Mouse (Mus musculus) hindbrain, embryonic 14.5 days (tissue): ENCODE measurements around the gene Dnaaf2. TPM values are rescaled to one million over a fixed set of nuclear protein-coding genes. Genes with fewer than 3 reads are reported as not detected.

Source experiments
- ATAC-seq: fragments of 200-750 bp; cut with Nextera tagmentation; 2 replicates; pipeline ENCODE4 v1.8.0; 2017; ENCODE audit warnings: moderate number of reproducible peaks, mild to moderate bottlenecking, moderate TSS enrichment, moderate library complexity; ENCODE audit not compliant: low FRiP score
- DNase-seq: peaks from one replicate; pipeline ENCODE4 v3.0.0-alpha.2; 2015; ENCODE audit warnings: low spot score
- H3K27ac ChIP-seq: fragments of 300-500 bp; sonication (generic); 2 replicates; pipeline ENCODE4 v1.5.1; 2014; ENCODE audit warnings: mild to moderate bottlenecking, moderate library complexity
- H3K27me3 ChIP-seq: fragments of 300-500 bp; sonication (generic); 2 replicates; pipeline ENCODE4 v1.6.1; 2014; ENCODE audit warnings: mild to moderate bottlenecking, low read length, mixed read lengths; ENCODE audit not compliant: control insufficient read depth, insufficient read depth
- H3K36me3 ChIP-seq: fragments of 300-500 bp; sonication (generic); replicated peaks from 2 replicates; pipeline ENCODE4 v1.6.1; 2014; ENCODE audit not compliant: control insufficient read depth, insufficient read depth
- H3K4me1 ChIP-seq: fragments of 300-500 bp; sonication (generic); replicated peaks from 2 replicates; pipeline ENCODE4 v1.6.1; 2014; ENCODE audit warnings: antibody characterized with exemption, low read length, mixed read lengths; ENCODE audit not compliant: control insufficient read depth, insufficient read depth
- H3K4me2 ChIP-seq: fragments of 300-500 bp; sonication (generic); replicated peaks from 2 replicates; pipeline ENCODE4 v1.6.1; 2014; ENCODE audit warnings: mild to moderate bottlenecking, moderate library complexity
- H3K4me3 ChIP-seq: fragments of 300-500 bp; sonication (generic); replicated peaks from 2 replicates; pipeline ENCODE4 v1.5.1; 2014; ENCODE audit warnings: mild to moderate bottlenecking, low read length
- H3K9ac ChIP-seq: fragments of 300-500 bp; sonication (generic); 2 replicates; pipeline ENCODE4 v1.6.1; 2014
- H3K9me3 ChIP-seq: fragments of 300-500 bp; sonication (generic); 2 replicates; pipeline ENCODE4 v1.6.1; 2016; ENCODE audit warnings: low read length; ENCODE audit not compliant: control insufficient read depth
- WGBS: fragments of 180-500 bp; shearing (Covaris S2); extraction: QIAGEN DNeasy Blood & Tissue Kit; methylation state at CpG from one replicate; pipeline ENCODE4 v1.1.7; 2014; 5-methylcytosine and 5-hydroxymethylcytosine counted together
- polyA plus RNA-seq: library from polyadenylated mRNA; unstranded; fragments of >200 nt; fragmentation: Nextera tagmentation; extraction: Ambion mirVana; gene quantifications from 2 replicates; pipeline ENCODE4 v1.2.1, GENCODE M21; 2014

The Dnaaf2 gene
- 5.7 and 7.0 TPM in 2 replicates for polyA plus RNA-seq

- under 1% methylated on average over 18 of the region's 18 CpGs for WGBS
These were observed at the start of gene Dnaaf2 for GRCm38 (mm10) chr12:69198164-69198535. Dnaaf2 (minus strand) TSS chr12:69198429.

GRCm38 (mm10) chr12:69241771-69242431, 43.7 kb upstream of the Dnaaf2 start:
- Histone ChIP-seq H3K36me3 (no peaks in the 10 kb centered on the region), H3K4me3 (peak overlapping the region; percentile 83), H3K9me3 (no peaks in the 10 kb centered on the region), H3K4me1 (no peaks in the 10 kb centered on the region), H3K27ac (peak overlapping the region; percentile 78), H3K4me2 (peak overlapping the region; percentile 65), H3K27me3 (no peaks in the 10 kb centered on the region), H3K9ac (peak overlapping the region; percentile 84)
- under 1% methylated on average over 52 of the region's 64 CpGs for WGBS
- peak; percentile 73 for DNase-seq
- ATAC-seq, result peak; percentile 95

More at GRCm38 (mm10) chr12:69198164-69198535, at the start of gene Dnaaf2:
- Histone ChIP-seq H3K9ac (peak within 1 kb of the TSS; percentile 92), H3K27ac (peak within 1 kb of the TSS; percentile 95), H3K4me1 (peaks cover 22% of the 10 kb centered on the region), H3K4me3 (peak within 1 kb of the TSS; percentile 98), H3K36me3 (peaks cover 8% of the 10 kb centered on the region), H3K9me3 (no peaks in the 10 kb centered on the region), H3K4me2 (peak within 1 kb of the TSS; percentile 94), H3K27me3 (no peaks in the 10 kb centered on the region)
- peak; percentile 51 for ATAC-seq
- peak; percentile 75 for DNase-seq

- H3K4me1 ChIP-seq, result no peaks in the 10 kb centered on the region
- peak overlapping the region; percentile 83 for H3K4me3 ChIP-seq
- H3K4me2 ChIP-seq, result peak overlapping the region; percentile 65
- H3K27ac ChIP-seq, result peak overlapping the region; percentile 78
- peak overlapping the region; percentile 84 for H3K9ac ChIP-seq
- H3K36me3 ChIP-seq, result no peaks in the 10 kb centered on the region
- DNase-seq (peak; percentile 24), ATAC-seq (no peak)
- no peaks in the 10 kb centered on the region for H3K9me3 ChIP-seq
- no peaks in the 10 kb centered on the region for H3K27me3 ChIP-seq
- 5% methylated on average over 3 of the region's 3 CpGs for WGBS
These were observed 43.2 kb upstream of the Dnaaf2 start for GRCm38 (mm10) chr12:69241405-69241770.

GRCm38 (mm10) chr12:69240876-69241275, 42.6 kb upstream of the Dnaaf2 start, which contains the start of gene Klhdc1:
Klhdc1 (plus strand) TSS chr12:69241176.
- Histone ChIP-seq H3K36me3 (no peaks in the 10 kb centered on the region), H3K4me1 (no peaks in the 10 kb centered on the region), H3K27ac (peak within 1 kb of the TSS; percentile 78), H3K4me2 (peak within 1 kb of the TSS; percentile 65), H3K4me3 (peak within 1 kb of the TSS; percentile 83), H3K9me3 (no peaks in the 10 kb centered on the region), H3K27me3 (no peaks in the 10 kb centered on the region), H3K9ac (peak within 1 kb of the TSS; percentile 84)
- 64% methylated on average over 6 of the region's 6 CpGs for WGBS
- ATAC-seq (no peak), DNase-seq (no peak)

- H3K9me3 ChIP-seq, result no peaks in the 10 kb centered on the region
- DNase-seq (no peak), ATAC-seq (no peak)
- H3K27ac ChIP-seq, result no peak overlapping the region
- H3K4me1 ChIP-seq, result no peaks in the 10 kb centered on the region
- H3K27me3 ChIP-seq, result no peaks in the 10 kb centered on the region
- WGBS, result 38% methylated on average over 3 of the region's 3 CpGs
- H3K4me3 ChIP-seq, result no peak overlapping the region
- H3K36me3 ChIP-seq, result no peaks in the 10 kb centered on the region
- H3K9ac ChIP-seq, result no peak overlapping the region
- no peak overlapping the region for H3K4me2 ChIP-seq
These were observed 40.1 kb upstream of the Dnaaf2 start for GRCm38 (mm10) chr12:69238284-69238683.

GRCm38 (mm10) chr12:69235782-69236181, 37.6 kb upstream of the Dnaaf2 start:
- H3K27me3 ChIP-seq, result no peaks in the 10 kb centered on the region
- no peak overlapping the region for H3K27ac ChIP-seq
- no peak overlapping the region for H3K4me3 ChIP-seq
- no peak for ATAC-seq
- no peaks in the 10 kb centered on the region for H3K4me1 ChIP-seq
- H3K4me2 ChIP-seq, result no peak overlapping the region
- no peaks in the 10 kb centered on the region for H3K36me3 ChIP-seq
- no peak overlapping the region for H3K9ac ChIP-seq
- 95% methylated on average over 6 of the region's 6 CpGs for WGBS
- no peaks in the 10 kb centered on the region for H3K9me3 ChIP-seq
- no peak for DNase-seq

GRCm38 (mm10) chr12:69229251-69229650, 31.0 kb upstream of the Dnaaf2 start:
- ATAC-seq (no peak), DNase-seq (no peak)
- Histone ChIP-seq H3K36me3 (no peaks in the 10 kb centered on the region), H3K9ac (no peak overlapping the region), H3K4me1 (no peaks in the 10 kb centered on the region), H3K27me3 (no peaks in the 10 kb centered on the region), H3K4me2 (no peak overlapping the region), H3K4me3 (no peak overlapping the region), H3K27ac (no peak overlapping the region), H3K9me3 (no peaks in the 10 kb centered on the region)
- WGBS, result 68% methylated on average over 2 of the region's 2 CpGs

GRCm38 (mm10) chr12:69227776-69228466, 29.7 kb upstream of the Dnaaf2 start, which contains the start of gene Pole2:
Pole2 (minus strand) TSS chr12:69228195.
- 0% methylated on average over 37 of the region's 37 CpGs for WGBS
- peak within 1 kb of the TSS; percentile 52 for H3K27ac ChIP-seq
- ATAC-seq, result peak; percentile 96
- peak; percentile 74 for DNase-seq
- H3K9ac ChIP-seq, result peak within 1 kb of the TSS; percentile 43
- H3K4me2 ChIP-seq, result peak within 1 kb of the TSS; percentile 54
- no peaks in the 10 kb centered on the region for H3K9me3 ChIP-seq
- peak within 1 kb of the TSS; percentile 45 for H3K4me3 ChIP-seq
- no peaks in the 10 kb centered on the region for H3K4me1 ChIP-seq
- no peaks in the 10 kb centered on the region for H3K27me3 ChIP-seq
- H3K36me3 ChIP-seq, result no peaks in the 10 kb centered on the region

- DNase-seq (no peak), ATAC-seq (no peak)
- Histone ChIP-seq H3K9ac (no peak overlapping the region), H3K4me1 (no peaks in the 10 kb centered on the region), H3K4me2 (no peak overlapping the region), H3K4me3 (no peak overlapping the region), H3K27ac (no peak overlapping the region), H3K27me3 (no peaks in the 10 kb centered on the region), H3K36me3 (no peaks in the 10 kb centered on the region), H3K9me3 (no peaks in the 10 kb centered on the region)
- WGBS, result 90% methylated on average over 19 of the region's 19 CpGs
These were observed 22.5 kb upstream of the Dnaaf2 start for GRCm38 (mm10) chr12:69220613-69221277.
